Mouse (Mus musculus) liver, embryonic 14.5 days (tissue): ENCODE measurements around the gene Defb21. TPM values are rescaled to one million over a fixed set of nuclear protein-coding genes. Genes with fewer than 3 reads are reported as not detected.

Experiments
- ATAC-seq: fragments of 200-750 bp; cut with Nextera tagmentation; 2 replicates; pipeline ENCODE4 v1.8.0; 2017; ENCODE audit warnings: moderate number of reproducible peaks, mild to moderate bottlenecking, moderate library complexity; ENCODE audit not compliant: insufficient read depth
- DNase-seq, 3 experiments: peaks; one replicate each; pipeline ENCODE4 v3.0.0-alpha.2; 2012 to 2013; ENCODE audit warnings: low read depth in 3 of 3, low spot score in 3 of 3
- H3K27ac ChIP-seq: fragments of 300-500 bp; sonication (generic); 2 replicates; pipeline ENCODE4 v1.5.1; 2014; ENCODE audit warnings: moderate library complexity, mild to moderate bottlenecking, control low read depth, inconsistent platforms
- H3K27me3 ChIP-seq: fragments of 300-500 bp; sonication (generic); 2 replicates; pipeline ENCODE4 v1.6.1; 2014; ENCODE audit warnings: mild to moderate bottlenecking, low read length, moderate library complexity; ENCODE audit not compliant: control insufficient read depth, insufficient read depth
- H3K36me3 ChIP-seq: fragments of 300-500 bp; sonication (generic); replicated peaks from 2 replicates; pipeline ENCODE4 v1.6.1; 2014; ENCODE audit warnings: low read depth; ENCODE audit not compliant: control insufficient read depth, insufficient read depth
- H3K4me1 ChIP-seq, 2 experiments: fragments of 200-500 bp in 1 of 2; fragments of 300-500 bp in 1 of 2; sonication (generic) in 1 of 2; replicated peaks; 2 replicates each; pipeline ENCODE4 v1.6.1; 2012 to 2014; ENCODE audit warnings: antibody characterized with exemption in 1 of 2, inconsistent platforms in 1 of 2, low read length in 1 of 2; ENCODE audit not compliant: control insufficient read depth in 2 of 2, insufficient read depth in 2 of 2
- H3K4me2 ChIP-seq: fragments of 300-500 bp; sonication (generic); 2 replicates; pipeline ENCODE4 v1.6.1; 2014; ENCODE audit warnings: low read depth, mild to moderate bottlenecking, control low read depth, moderate library complexity
- H3K4me3 ChIP-seq, 2 experiments: fragments of 200-500 bp in 1 of 2; fragments of 300-500 bp in 1 of 2; sonication (generic) in 1 of 2; 2 replicates each; pipeline ENCODE4 v1.5.1; 2012 to 2014; ENCODE audit warnings: low read depth in 2 of 2, low read length in 2 of 2, mild to moderate bottlenecking in 2 of 2, control low read depth in 1 of 2, inconsistent platforms in 1 of 2, moderate library complexity in 1 of 2; ENCODE audit not compliant: insufficient read depth in 1 of 2
- H3K9ac ChIP-seq: fragments of 300-500 bp; sonication (generic); replicated peaks from 2 replicates; pipeline ENCODE4 v1.6.1; 2014; ENCODE audit warnings: mild to moderate bottlenecking, control low read depth, moderate library complexity
- H3K9me3 ChIP-seq: fragments of 300-500 bp; sonication (generic); 2 replicates; pipeline ENCODE4 v1.6.1; 2016; ENCODE audit warnings: low read length, mixed read lengths; ENCODE audit not compliant: control insufficient read depth
- CTCF ChIP-seq: IDR thresholded peaks from 2 replicates; pipeline ENCODE4 v1.5.1; 2016; ENCODE audit warnings: antibody characterized with exemption, low read depth, control low read depth
- EP300 ChIP-seq: IDR thresholded peaks from 2 replicates; pipeline ENCODE4 v1.6.1; 2016; ENCODE audit warnings: antibody characterized with exemption, low read depth
- WGBS: fragments of 180-500 bp; shearing (Covaris S2); extraction: QIAGEN DNeasy Blood & Tissue Kit; methylation state at CpG from one replicate; pipeline ENCODE4 v1.1.7; 2014; ENCODE audit not compliant: insufficient replicate concordance; 5-methylcytosine and 5-hydroxymethylcytosine counted together
- polyA plus RNA-seq, 2 experiments: library from polyadenylated mRNA; depleted of rRNA in 1 of 2; stranded (reverse) in 1 of 2; unstranded in 1 of 2; fragments of >200 nt; fragmentation: Nextera tagmentation in 1 of 2; extraction: Ambion mirVana in 1 of 2; gene quantifications; 2 replicates each; pipeline versions ENCODE4 v1.2.1 to v1.2.3; 2012 to 2014

The Defb21 gene
- polyA plus RNA-seq, 2 experiments = not detected

- WGBS = 55% methylated on average over 4 of the region's 4 CpGs
- Histone ChIP-seq H3K36me3 (no peaks in the 10 kb centered on the region), H3K27ac (no peak overlapping the region), H3K4me1 (no peaks in the 10 kb centered on the region), H3K27me3 (no peaks in the 10 kb centered on the region), H3K9me3 (no peaks in the 10 kb centered on the region), H3K9ac (no peak overlapping the region), H3K4me2 (no peak overlapping the region), H3K4me3 (no peak overlapping the region)
- DNase-seq = no peak
- ATAC-seq = no peak
- TF ChIP-seq EP300 (no peak), CTCF (no peak)
Observed at GRCm38 (mm10) chr2:152569881-152570280, 2.7 kb upstream of the Defb21 start.

DNA sequence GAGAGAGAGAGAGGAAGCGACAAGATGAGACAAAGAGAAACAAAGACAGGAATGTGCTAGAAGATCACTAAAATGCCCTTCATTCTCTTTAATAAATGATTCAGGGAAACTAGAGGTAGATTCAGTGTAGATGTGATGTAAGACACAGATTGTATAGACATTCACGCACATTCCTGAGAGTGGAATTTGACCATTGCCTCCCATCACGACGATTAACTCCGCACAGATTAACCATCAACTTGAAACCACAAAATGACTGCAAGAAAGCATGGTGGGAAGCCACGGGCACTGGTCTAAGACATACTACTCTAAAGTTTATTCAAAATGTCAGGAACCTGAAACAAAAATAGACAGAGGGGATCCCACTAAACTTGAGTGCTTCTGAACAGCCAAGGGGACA lies 2.2 kb upstream of the Defb21 start:
- Histone ChIP-seq H3K4me1 (no peaks in the 10 kb centered on the region), H3K4me2 (no peak overlapping the region), H3K27ac (no peak overlapping the region), H3K9me3 (no peaks in the 10 kb centered on the region), H3K36me3 (no peaks in the 10 kb centered on the region), H3K27me3 (no peaks in the 10 kb centered on the region), H3K4me3 (no peak overlapping the region), H3K9ac (no peak overlapping the region)
- WGBS = 46% methylated on average over 6 of the region's 6 CpGs
- TF ChIP-seq CTCF (no peak), EP300 (no peak)
- DNase-seq = no peak
- no peak for ATAC-seq

DNA sequence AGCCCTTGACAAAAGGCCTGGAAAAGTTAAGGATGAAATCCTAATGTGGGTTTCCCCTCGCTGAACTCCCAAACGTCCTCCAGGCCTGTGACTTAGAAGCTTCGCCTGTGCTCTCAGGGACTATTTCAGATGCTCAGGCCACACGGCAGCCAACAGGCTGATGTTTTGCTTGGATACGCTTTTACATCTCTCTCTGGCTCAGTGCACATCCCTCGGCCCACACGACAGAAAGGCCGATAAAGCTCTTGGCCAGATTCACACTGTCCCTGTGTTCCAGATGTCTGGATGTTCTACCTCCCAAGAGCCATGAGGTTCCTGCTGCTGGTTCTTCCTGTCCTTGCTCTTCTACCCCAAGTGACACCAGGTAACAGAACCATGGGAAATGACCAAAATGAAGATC lies 940 bp downstream of the Defb21 start:
- no peaks in the 10 kb centered on the region for H3K9me3 ChIP-seq
- no peak overlapping the region for H3K9ac ChIP-seq
- TF ChIP-seq CTCF (no peak), EP300 (no peak)
- 69% methylated on average over 8 of the region's 8 CpGs for WGBS
- no peaks in the 10 kb centered on the region for H3K36me3 ChIP-seq
- no peak overlapping the region for H3K27ac ChIP-seq
- H3K27me3 ChIP-seq = no peaks in the 10 kb centered on the region
- no peak overlapping the region for H3K4me3 ChIP-seq
- no peaks in the 10 kb centered on the region for H3K4me1 ChIP-seq
- ATAC-seq = no peak
- no peak overlapping the region for H3K4me2 ChIP-seq
- DNase-seq = no peak

DNA sequence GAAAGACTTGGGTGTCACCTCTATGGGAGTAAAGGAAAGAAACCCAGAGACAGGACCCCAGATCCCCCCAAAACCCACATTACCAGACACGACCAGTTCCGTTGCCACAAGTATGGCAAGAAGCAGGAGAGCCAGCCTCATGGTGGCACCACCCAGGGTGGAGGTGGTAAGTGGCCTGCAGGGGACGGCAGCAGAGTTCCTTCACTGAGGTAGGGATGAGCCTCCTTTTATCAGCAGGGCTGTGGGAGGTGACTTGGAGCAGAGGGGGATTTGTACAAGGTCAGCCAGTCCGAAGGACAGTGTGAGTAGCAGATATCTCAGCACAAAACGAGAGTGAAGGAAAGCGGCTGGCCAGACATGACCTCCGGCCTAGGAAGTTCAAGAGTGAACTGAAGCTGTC lies 7.6 kb downstream of the Defb21 start, which contains the start of gene Defb19:
TSS of gene Defb19 (minus strand) at position 206 of the 400 bp plus-strand sequence.
- Histone ChIP-seq H3K9me3 (no peaks in the 10 kb centered on the region), H3K27me3 (no peaks in the 10 kb centered on the region), H3K4me3 (no peak within 1 kb of the TSS), H3K4me2 (no peak within 1 kb of the TSS), H3K27ac (no peak within 1 kb of the TSS), H3K9ac (no peak within 1 kb of the TSS), H3K36me3 (no peaks in the 10 kb centered on the region), H3K4me1 (no peaks in the 10 kb centered on the region)
- ATAC-seq (no peak), DNase-seq (no peak)
- TF ChIP-seq EP300 = no peak
- TF ChIP-seq CTCF = no peak
- 58% methylated on average over 7 of the region's 7 CpGs for WGBS

DNA sequence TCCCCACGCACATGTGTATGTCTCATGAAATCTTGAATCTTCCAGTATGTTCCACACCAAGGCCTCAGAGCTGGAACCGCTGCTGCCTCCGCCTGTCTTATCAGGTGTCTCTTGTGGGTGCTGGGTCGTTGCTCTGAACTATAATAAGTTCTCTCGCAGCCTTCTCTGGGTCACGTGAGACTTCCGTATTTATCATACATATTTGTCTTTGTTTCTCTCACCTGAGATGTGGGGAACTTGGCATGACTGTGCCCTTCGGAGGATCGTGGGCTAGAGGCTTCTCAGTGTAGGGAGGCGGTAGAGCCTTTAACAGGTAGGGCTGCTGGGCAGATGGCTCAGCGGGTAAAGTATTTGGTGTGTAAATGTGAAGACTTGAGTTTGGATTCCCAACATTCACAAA lies 8.1 kb downstream of the Defb21 start:
- H3K9me3 ChIP-seq = no peaks in the 10 kb centered on the region
- 58% methylated on average over 11 of the region's 11 CpGs for WGBS
- no peak overlapping the region for H3K4me3 ChIP-seq
- no peak overlapping the region for H3K4me2 ChIP-seq
- TF ChIP-seq EP300 = no peak
- TF ChIP-seq CTCF = no peak
- H3K9ac ChIP-seq = no peak overlapping the region
- DNase-seq (no peak), ATAC-seq (no peak)
- H3K27ac ChIP-seq = no peak overlapping the region
- H3K36me3 ChIP-seq = no peaks in the 10 kb centered on the region
- no peaks in the 10 kb centered on the region for H3K4me1 ChIP-seq
- no peaks in the 10 kb centered on the region for H3K27me3 ChIP-seq
